Mouse (Mus musculus) intestine, embryonic 14.5 days (tissue): Measurements from ENCODE around the gene Ptpn4. TPM values are rescaled to one million over a fixed set of nuclear protein-coding genes. Genes with fewer than 3 reads are reported as not detected.

Source experiments
- ATAC-seq: fragments of 200-750 bp; cut with Nextera tagmentation; replicated peaks from 2 replicates; pipeline ENCODE4 v1.8.0; 2017; ENCODE audit warnings: low read depth, moderate number of reproducible peaks, moderate TSS enrichment, moderate library complexity; ENCODE audit not compliant: low FRiP score, low TSS enrichment
- DNase-seq: peaks from one replicate; pipeline ENCODE4 v3.0.0-alpha.2; 2018; ENCODE audit warnings: low spot score
- H3K27ac ChIP-seq: fragments of 300-500 bp; sonication (generic); 2 replicates; pipeline ENCODE4 v1.5.1; 2014; ENCODE audit warnings: low read depth, mild to moderate bottlenecking, control low read depth
- H3K27me3 ChIP-seq: fragments of 300-500 bp; sonication (generic); replicated peaks from 2 replicates; pipeline ENCODE4 v1.6.1; 2014; ENCODE audit warnings: low read length, control low read depth; ENCODE audit not compliant: control insufficient read depth, insufficient read depth
- H3K36me3 ChIP-seq: fragments of 300-500 bp; sonication (generic); 2 replicates; pipeline ENCODE4 v1.6.1; 2014; ENCODE audit warnings: low read length, control low read depth; ENCODE audit not compliant: control insufficient read depth, insufficient read depth
- H3K4me1 ChIP-seq: fragments of 300-500 bp; sonication (generic); replicated peaks from 2 replicates; pipeline ENCODE4 v1.6.1; 2014; ENCODE audit warnings: low read length, control low read depth, mixed read lengths; ENCODE audit not compliant: control insufficient read depth, insufficient read depth
- H3K4me2 ChIP-seq: fragments of 300-500 bp; sonication (generic); 2 replicates; pipeline ENCODE4 v1.6.1; 2014; ENCODE audit warnings: low read length
- H3K4me3 ChIP-seq: fragments of 300-500 bp; sonication (generic); 2 replicates; pipeline ENCODE4 v1.5.1; 2014; ENCODE audit warnings: low read depth, low read length, control low read depth, mixed read lengths
- H3K9ac ChIP-seq: fragments of 300-500 bp; sonication (generic); 2 replicates; pipeline ENCODE4 v1.6.1; 2014; ENCODE audit warnings: mild to moderate bottlenecking, low read length
- H3K9me3 ChIP-seq: fragments of 300-500 bp; sonication (generic); 2 replicates; pipeline ENCODE4 v1.6.1; 2016; ENCODE audit warnings: low read length, control low read depth; ENCODE audit not compliant: control insufficient read depth
- WGBS: fragments of 180-500 bp; shearing (Covaris S2); extraction: QIAGEN DNeasy Blood & Tissue Kit; methylation state at CpG from one replicate; pipeline ENCODE4 v1.1.7; 2014; 5-methylcytosine and 5-hydroxymethylcytosine counted together
- polyA plus RNA-seq: library from polyadenylated mRNA; unstranded; fragments of >200 nt; fragmentation: Nextera tagmentation; extraction: Ambion mirVana; gene quantifications from 2 replicates; pipeline ENCODE4 v1.2.1, GENCODE M21; 2014

Ptpn4 gene
- polyA plus RNA-seq, 1 experiment from 2014 or later, result 10.4 TPM

DNA sequence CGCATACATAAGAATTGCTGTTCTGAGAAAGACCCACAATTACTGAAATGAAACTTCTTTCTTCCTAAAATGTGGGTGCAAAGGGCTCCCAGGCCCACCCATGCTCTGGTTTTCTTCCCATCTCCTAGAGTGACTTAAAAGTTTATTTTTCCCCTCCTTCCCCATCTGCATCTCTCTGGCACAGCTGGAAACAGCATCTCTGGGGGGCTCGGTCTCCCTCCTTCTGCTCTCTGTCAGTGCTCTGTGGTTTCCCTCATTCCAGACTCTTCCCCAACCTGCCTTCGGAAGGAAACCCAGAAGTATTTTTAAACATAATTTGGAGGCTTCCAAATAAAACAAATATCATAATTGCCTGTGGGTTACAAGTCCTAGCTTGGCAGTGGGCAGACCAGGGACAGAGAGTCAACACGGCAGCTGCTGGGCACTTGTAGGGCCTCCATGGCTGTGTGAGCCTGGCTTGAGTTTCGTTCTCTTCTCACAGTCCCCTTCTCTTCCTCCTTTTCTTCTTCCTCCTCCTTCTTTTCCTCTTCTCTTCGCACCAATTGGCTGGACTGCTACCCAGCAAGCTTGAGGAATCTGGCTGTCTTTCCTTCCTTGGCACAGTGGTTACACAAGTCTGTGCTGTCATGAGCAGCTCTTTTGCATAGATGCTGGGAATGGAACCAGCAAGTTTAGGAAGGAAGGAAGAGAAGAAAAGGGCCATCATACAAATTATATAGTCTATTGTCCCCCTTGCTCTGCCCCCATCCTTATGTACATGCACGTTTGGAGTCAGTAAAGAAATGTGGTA is 26.3 kb upstream of the Ptpn4 start:
- H3K4me3 ChIP-seq, result no peak overlapping the region
- H3K27ac ChIP-seq, result no peak overlapping the region
- H3K9ac ChIP-seq, result no peak overlapping the region
- H3K4me1 ChIP-seq, result no peaks in the 10 kb centered on the region
- H3K4me2 ChIP-seq, result no peak overlapping the region
- ATAC-seq, result no peak
- WGBS, result 68% methylated on average over 7 of the region's 7 CpGs
- H3K36me3 ChIP-seq, result no peaks in the 10 kb centered on the region
- H3K9me3 ChIP-seq, result no peaks in the 10 kb centered on the region
- DNase-seq, result no peak
- H3K27me3 ChIP-seq, result no peaks in the 10 kb centered on the region

DNA sequence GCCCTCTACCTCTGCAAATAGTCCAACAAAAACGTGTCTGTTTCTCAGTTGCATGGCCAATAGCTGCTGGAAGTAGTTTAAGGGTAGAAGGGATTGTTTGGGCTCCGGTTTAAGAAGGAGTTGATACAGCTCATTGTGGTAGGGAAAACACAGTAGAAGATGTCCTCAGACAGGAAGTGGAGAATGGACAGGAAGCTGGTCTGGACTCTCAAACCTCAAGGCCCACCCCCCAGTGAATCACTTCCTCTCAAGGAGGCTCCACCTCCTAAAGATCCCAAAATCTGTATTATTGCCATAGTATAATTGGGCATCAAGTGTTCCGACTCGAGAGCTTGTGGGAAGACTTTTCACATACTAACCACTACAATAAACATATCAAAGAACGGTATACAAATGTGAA is 22.2 kb upstream of the Ptpn4 start:
- Histone ChIP-seq H3K9me3 (0 out of 2 replicates have a peak, but pooled peaks cover 2% of the 10 kb centered on the region), H3K4me2 (no peak overlapping the region), H3K27ac (no peak overlapping the region), H3K27me3 (no peaks in the 10 kb centered on the region), H3K9ac (no peak overlapping the region), H3K4me3 (no peak overlapping the region), H3K4me1 (no peaks in the 10 kb centered on the region), H3K36me3 (no peaks in the 10 kb centered on the region)
- WGBS, result 85% methylated on average over 5 of the region's 5 CpGs
- DNase-seq, result no peak
- ATAC-seq, result no peak

- ATAC-seq (no peak), DNase-seq (no peak)
- Histone ChIP-seq H3K9ac (no peak overlapping the region), H3K27me3 (no peaks in the 10 kb centered on the region), H3K9me3 (0 out of 2 replicates have a peak, but pooled peaks cover 2% of the 10 kb centered on the region), H3K36me3 (no peaks in the 10 kb centered on the region), H3K4me1 (no peaks in the 10 kb centered on the region), H3K4me3 (no peak overlapping the region), H3K27ac (no peak overlapping the region), H3K4me2 (no peak overlapping the region)
- 91% methylated on average over 5 of the region's 5 CpGs for WGBS
Observed at GRCm38 (mm10) chr1:119852980-119853379, 15.6 kb upstream of the Ptpn4 start.

DNA sequence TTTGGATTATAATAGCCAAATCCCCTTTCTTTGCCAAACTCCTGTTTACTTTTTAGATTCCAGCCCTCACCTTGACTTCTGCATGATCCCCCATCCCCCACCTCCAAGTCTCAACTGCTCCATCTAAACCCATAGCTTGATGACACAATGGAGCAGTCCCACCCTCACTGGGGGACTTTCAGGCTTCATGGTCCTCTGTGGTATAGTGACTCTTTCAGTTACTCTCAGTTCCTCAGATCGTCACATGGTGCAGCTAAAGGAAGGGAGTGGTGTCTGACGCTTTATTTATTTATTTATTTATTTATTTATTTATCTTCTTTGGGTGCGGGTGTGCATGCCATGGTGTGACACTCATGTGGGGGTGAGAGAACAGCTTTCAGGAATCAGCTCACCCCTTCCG is 14.9 kb upstream of the Ptpn4 start:
- Histone ChIP-seq H3K4me2 (no peak overlapping the region), H3K9ac (no peak overlapping the region), H3K9me3 (no peaks in the 10 kb centered on the region), H3K4me3 (no peak overlapping the region), H3K27ac (no peak overlapping the region), H3K36me3 (no peaks in the 10 kb centered on the region), H3K27me3 (no peaks in the 10 kb centered on the region), H3K4me1 (no peaks in the 10 kb centered on the region)
- DNase-seq (no peak), ATAC-seq (no peak)
- WGBS, result 80% methylated on average over 4 of the region's 4 CpGs

DNA sequence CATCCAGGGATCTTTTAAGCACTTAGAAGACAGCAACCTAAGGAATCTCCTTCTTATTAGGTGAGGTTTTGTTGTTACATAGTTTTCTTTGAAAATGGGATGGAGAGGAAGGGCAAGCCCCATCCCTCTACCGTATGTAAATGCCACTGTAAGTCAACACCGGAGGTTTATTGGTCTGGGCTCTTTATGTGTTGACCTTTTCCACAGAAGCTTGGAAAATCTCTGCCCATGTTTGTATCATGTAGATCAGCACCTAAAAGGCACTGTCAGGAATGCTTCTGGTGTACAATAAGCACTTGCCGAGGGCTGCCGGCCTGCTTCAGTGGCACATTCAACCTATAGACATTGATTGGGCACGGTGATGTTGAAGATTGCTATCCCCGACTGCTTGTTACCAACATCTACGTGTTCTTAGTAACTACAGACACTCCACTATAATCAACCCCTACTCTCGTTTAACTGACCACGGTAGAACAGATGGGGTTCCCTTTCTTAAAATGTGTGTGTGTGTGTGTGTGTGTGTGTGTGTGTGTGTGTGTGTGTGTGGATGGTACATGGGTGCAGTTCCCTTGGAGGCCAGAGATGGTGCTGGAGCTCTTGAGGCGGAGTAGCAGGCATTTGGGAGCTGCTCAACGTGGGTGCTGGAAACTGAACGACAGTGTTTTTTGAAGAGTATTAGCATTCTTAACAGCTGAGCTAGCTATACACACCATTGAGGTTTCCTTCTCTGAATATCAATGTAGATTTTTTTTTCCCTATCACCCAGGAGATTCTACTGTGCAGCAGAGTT is 11.9 kb upstream of the Ptpn4 start:
- no peaks in the 10 kb centered on the region for H3K9me3 ChIP-seq
- H3K4me3 ChIP-seq, result no peak overlapping the region
- ATAC-seq (no peak), DNase-seq (no peak)
- no peak overlapping the region for H3K9ac ChIP-seq
- no peaks in the 10 kb centered on the region for H3K36me3 ChIP-seq
- no peak overlapping the region for H3K4me2 ChIP-seq
- 94% methylated on average over 12 of the region's 12 CpGs for WGBS
- H3K27me3 ChIP-seq, result no peaks in the 10 kb centered on the region
- H3K27ac ChIP-seq, result no peak overlapping the region
- no peaks in the 10 kb centered on the region for H3K4me1 ChIP-seq

- no peak overlapping the region for H3K27ac ChIP-seq
- no peaks in the 10 kb centered on the region for H3K9me3 ChIP-seq
- 61% methylated on average over 4 of the region's 4 CpGs for WGBS
- ATAC-seq (no peak), DNase-seq (no peak)
- no peaks in the 10 kb centered on the region for H3K4me1 ChIP-seq
- H3K9ac ChIP-seq, result no peak overlapping the region
- no peak overlapping the region for H3K4me2 ChIP-seq
- no peaks in the 10 kb centered on the region for H3K27me3 ChIP-seq
- H3K4me3 ChIP-seq, result no peak overlapping the region
- no peaks in the 10 kb centered on the region for H3K36me3 ChIP-seq
Observed at GRCm38 (mm10) chr1:119845321-119845720, 7.9 kb upstream of the Ptpn4 start.

DNA sequence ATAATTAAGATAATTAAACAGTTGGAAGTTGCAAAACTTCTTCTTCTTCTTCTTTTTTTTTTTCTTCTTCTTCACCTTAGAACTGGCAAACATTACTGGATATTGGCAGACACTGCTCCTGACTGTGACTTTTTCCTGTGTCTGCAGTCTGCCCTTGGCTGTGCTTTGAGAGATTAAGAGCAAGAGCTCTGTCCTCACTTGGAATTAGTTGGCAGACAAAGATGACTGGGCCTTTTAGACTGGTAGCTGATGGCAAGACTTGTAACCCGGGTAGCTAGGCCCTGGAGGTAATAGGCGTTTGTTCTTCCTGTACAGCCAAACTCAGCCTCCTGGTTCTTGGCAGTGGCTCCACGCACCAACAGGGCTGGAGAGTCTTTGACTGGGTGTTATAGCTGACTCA is 5.7 kb upstream of the Ptpn4 start:
- Histone ChIP-seq H3K27ac (no peak overlapping the region), H3K4me1 (no peaks in the 10 kb centered on the region), H3K36me3 (no peaks in the 10 kb centered on the region), H3K27me3 (no peaks in the 10 kb centered on the region), H3K4me3 (no peak overlapping the region), H3K9me3 (no peaks in the 10 kb centered on the region), H3K9ac (no peak overlapping the region), H3K4me2 (no peak overlapping the region)
- ATAC-seq, result no peak
- no peak for DNase-seq
- WGBS, result 87% methylated on average over 3 of the region's 3 CpGs

DNA sequence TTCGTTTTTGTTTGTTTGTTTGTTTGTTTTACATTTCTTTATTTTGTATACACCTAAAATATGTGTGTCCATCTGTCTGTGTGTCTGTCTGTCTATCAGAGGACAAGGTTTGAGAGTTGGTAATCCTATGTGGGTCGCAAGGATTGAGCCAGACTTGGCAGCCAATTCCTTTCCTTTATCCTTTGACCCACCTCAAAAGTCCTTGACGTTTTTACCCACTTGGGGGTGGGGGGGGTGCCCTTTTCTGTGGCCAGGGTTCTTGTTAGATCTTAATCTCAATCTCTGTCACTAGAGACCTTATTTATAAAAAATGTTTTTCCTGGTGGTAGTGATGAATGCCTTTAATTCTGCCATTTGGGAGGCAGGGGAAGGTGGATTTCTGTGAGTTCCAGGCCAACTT is 828 bp upstream of the Ptpn4 start:
- Histone ChIP-seq H3K9ac (no peak overlapping the region; the same call in 1 of the 2 replicates), H3K36me3 (no peaks in the 10 kb centered on the region), H3K4me2 (no peak overlapping the region), H3K4me3 (0 out of 2 replicates have a peak overlapping the region, but pooled peaks have one; percentile 70), H3K9me3 (no peaks in the 10 kb centered on the region), H3K27ac (no peak overlapping the region), H3K27me3 (no peaks in the 10 kb centered on the region), H3K4me1 (peaks cover 6% of the 10 kb centered on the region; the same call in 1 of the 2 replicates)
- 40% methylated on average over 3 of the region's 3 CpGs for WGBS
- DNase-seq (no peak), ATAC-seq (no peak)
